Mouse (Mus musculus) T-helper 1 cell (primary cell): Measurements from ENCODE around the gene Fam221b.

Experiments
- in situ Hi-C: fragments of 300-600 bp; cut with MboI, MseI; formaldehyde crosslinking; loops from one replicate; pipeline ENCODE4 v1.15.1; 2025; ENCODE audit warnings: high pct_unique_total_duplicates

Gene Fam221b

GRCm38 (mm10) chr4:43620146-43620778 is 48.7 kb downstream of the Fam221b start:
- in situ Hi-C loops = no loop called here

- in situ Hi-C loops = no loop called here
Observed at GRCm38 (mm10) chr4:43613060-43613730, 55.8 kb downstream of the Fam221b start.

- in situ Hi-C loops = no loop called here
Observed at GRCm38 (mm10) chr4:43612534-43612933, 56.4 kb downstream of the Fam221b start.
